Mouse (Mus musculus): ENCODE measurements around the gene Nol9. TPM values are rescaled to one million over a fixed set of nuclear protein-coding genes. Genes with fewer than 3 reads are reported as not detected.

Nol9 gene
- 10 to 100 TPM; 10.2 to 11.9 TPM for total RNA-seq (2021)
- long read RNA-seq, experiment 1, transcript Nol9-201 (12 exons, 3,722 nt), result major isoform, 8 of 10 reads
- long read RNA-seq, experiment 1, partial matches to known transcripts, result 1 of 10 reads
- long read RNA-seq, experiment 1, other reads (novel, unspliced or antisense), result 0 of 10 reads
- long read RNA-seq, experiment 2, transcript Nol9-201 (12 exons, 3,722 nt), result major isoform, 6 of 7 reads
- long read RNA-seq, experiment 2, partial matches to known transcripts, result 0 of 7 reads
- long read RNA-seq, experiment 2, other reads (novel, unspliced or antisense), result 1 of 7 reads

DNA sequence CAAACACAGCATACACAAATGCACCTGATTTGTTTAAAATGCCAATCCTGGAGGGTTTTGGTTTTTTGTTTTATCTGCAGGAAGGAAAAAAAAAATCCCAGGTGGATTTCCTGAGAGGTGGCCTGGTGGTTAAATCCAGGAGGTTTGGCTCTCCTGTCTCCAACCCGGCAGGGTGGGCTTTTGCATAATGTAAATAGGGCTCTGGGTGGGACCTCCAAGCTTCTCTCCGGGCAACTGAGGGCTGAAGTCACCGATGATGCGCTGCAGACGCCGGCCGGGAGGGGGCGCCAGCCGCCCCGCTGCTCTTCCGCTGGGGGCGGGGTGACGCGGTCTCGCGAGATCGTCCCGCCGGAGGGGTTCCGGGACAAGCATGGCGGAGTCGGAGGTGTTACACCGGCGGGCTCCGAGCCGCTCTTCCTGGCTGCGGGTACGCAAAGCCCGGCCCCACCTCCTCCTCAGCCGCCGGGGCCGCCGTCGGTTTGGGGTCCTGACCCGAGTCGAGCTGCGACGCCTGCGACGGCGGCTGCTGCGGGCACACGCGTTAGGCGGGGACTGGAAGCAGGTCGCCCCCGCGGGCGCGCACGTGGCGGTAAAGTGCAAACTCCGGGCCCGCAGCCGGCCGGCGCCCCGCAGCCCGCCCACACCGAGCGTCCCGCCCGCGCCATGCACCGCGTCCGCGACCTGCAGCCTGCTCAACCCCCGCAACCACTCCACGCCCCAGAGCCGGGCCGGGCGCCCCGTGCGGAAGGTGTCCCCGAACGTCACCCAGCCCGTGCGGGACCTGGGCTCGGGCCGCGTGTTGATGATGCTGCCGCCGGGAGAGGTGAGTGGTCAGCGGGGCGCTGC lies at the start of gene Nol9:
Nol9 (plus strand) TSS at position 337 of the 846 bp plus-strand sequence.
- peak; percentile 93 to 97 for DNase-seq

DNA sequence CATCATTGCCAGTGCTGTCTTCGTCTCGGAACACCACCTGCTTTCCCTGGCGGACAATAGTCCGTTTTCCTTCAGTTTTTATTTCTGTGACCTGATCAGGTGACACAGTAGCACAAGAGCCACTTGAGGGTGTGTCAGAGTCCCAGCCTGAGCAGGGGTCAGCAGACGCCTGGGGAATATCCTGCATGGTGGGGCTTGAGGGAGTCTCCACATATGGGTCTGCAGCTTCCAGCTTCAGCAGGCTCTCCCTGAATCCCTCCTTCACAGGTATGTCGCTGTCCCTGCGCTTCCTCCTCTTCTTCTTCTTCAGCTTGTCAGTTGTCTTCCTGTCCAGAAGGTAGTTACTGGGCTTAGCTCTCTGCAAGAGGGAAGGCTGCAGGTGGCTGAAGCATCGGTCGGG lies 47.0 kb upstream of the Nol9 start:
- DNase-seq, result no peak

DNA sequence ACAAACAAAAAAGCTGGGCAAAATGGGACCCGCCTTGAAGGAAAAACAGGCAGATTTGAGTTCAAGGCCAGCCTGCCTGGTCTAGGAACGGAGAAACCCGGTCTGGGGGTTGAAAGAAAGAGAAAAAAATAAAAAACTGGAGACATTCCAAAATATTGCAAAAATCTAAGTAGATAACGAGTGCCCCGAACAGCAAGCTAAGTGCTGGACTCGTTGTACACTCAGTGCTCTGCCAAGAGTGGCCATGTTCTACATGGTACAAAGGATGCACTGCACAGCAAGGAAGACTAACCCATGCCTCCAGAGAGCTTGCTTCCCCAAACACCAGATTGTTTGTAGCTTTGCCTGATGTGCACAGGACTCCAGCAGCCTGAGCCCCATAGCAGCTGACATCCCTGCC lies 46.1 kb upstream of the Nol9 start:
- no peak for DNase-seq

DNA sequence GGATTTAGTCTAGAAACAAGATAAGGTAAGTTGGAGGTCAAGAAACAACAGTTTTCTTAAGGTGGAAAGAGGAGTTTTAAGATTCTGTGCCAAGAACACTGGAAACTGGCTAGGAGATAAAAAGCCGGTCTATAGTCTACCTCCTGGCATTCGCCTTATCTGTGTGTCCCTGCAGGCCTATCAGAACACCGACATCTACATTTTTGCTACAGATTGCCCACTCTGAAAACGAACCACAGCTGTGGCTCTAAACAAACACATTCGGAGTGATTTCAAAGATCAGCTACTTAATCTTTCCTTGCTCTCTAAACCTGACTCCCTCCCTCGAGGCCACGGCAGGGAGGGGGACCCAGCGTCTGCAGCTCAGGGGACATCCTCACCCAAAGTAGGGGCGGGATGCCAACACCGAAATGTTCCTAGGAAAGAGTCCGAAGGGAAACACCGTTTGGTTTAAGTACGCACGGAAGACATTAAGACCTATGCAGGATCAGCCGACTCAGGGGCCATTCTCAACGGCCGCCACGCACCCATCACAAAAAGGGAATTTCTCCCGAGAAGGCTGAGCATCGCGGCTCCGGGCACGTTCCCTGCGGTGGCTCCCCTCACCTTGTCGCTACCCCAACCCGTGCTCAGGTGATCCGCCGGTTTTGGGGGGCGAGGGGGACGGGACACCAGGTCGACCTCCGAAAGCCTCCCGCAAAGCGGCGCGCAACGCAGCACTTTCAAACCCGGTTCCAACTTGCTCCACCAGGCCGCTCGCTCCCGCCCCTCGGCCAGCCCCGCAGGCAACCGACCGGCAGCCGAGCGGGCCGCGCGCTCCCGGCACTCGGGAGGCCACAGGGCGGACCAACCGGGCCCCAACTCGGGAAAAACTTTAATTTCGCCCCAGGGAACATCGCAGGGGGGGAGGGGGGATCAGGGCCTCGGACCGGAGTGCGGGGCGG lies 44.6 kb upstream of the Nol9 start:
- peak; percentile 39 to 50 for DNase-seq

DNA sequence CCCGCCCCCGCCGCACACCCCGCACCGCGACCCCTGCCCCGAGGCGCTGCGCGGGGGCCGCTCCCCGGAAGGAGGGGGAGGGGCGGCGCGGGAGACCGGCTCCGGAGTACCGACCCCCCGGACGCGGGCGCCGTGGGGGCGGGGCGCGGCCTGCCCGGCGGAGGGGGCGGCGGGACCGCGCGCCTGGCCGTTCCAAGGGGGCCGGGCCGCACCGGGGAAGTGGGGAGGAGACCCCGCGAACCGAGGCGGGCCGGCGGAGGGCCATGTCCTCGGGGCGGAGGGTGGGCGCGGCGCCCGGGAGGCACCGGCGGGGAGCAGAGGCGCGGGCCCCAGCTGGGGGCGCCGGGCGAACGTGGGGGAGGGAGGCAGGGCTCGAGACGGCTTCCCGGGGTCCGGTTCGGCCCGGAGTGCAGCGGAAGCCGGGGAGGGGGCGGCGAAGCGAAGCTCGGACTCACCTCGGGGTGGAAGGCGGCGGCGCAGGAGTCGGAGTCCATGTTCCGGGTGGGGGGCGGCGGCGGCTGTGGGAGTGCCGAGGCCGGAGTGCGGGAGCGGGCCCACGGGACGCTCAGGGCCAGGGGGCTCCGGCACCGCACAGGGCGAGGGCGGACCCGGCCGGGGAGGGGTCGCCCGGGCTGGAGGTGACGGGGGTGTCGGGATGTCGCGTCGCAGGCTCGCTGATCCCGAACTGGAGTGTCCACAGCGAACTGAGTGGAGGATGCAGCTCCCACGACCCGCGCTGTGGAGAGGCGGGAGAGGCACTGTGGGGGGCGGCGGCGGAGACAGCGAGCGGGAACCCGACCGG lies 43.5 kb upstream of the Nol9 start:
- DNase-seq, result peak in 1 of 2 experiments; percentile 37

DNA sequence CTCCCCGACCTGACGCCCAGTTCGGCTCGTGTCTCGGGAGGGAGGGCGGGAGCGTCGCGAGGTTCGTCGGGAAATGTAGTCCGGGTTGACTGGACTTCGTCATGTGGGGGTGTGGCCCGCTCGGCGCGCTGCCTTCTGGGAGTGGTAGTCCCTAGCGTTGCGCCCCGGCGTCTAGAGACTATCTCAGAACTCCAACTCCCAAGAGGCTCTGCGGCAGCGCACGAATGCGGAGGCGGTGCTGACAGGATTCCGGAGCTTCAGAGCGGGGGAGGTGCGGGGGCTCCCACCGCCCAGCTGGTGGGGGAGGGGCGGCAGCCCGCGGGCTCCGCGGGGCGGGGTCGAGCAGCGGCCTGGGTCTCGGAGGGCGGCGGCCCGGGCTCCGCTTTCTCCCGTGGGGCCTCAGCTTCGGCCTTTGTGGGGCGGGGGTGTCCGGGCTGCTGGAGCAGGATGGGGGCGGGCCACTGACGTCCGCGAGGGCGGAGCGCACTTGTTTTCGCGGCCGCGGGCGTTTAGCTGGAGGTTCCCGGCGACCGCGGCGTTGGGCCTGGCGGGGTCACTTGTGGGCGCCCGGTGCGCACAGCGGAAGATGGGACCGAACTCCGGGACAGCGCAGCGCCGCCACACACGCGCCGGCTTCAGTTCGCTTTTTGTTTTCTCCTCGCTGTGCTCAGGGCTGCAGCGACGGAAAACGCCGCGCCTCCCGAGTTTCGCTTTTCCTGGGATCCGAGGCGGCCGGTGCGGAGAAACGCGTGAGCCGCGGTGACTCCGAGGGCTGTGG lies 42.8 kb upstream of the Nol9 start, which contains the start of gene Phf13:
Phf13 (minus strand) TSS at position 86 of the 778 bp plus-strand sequence.
- peak; percentile 99 for DNase-seq

DNA sequence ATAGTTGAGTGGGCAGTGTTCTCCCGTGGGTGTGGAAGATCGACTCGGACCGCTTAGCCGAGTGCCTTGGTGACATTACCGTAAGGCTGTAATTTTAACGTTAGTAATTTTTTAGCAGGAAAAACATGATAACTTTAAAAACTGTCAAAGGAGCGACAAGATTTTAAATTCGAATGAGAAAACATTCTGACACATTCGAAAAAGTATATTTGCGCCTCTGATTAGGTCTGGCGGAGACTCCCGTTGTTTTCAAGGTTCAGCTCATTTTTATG lies 42.2 kb upstream of the Nol9 start:
- no peak for DNase-seq

DNA sequence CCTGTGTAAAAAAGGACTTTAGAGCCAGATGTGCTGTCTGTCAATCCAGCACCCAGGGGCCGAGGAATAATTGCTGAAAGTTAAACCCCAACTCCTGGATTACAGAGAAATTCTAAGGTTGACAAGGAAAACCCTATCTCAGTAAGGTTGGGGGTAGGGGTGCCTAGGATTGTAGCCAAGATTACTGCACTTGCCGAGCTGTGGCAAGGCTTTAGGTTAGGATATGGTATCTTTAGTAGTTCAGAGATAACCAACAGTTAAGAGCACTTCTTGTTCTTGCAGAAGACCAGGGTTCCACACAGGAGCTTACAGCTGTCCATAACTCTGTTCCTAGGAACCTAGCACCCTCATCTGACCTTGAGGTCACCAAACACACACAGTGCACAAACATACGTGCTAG lies 41.4 kb upstream of the Nol9 start:
- no peak for DNase-seq

DNA sequence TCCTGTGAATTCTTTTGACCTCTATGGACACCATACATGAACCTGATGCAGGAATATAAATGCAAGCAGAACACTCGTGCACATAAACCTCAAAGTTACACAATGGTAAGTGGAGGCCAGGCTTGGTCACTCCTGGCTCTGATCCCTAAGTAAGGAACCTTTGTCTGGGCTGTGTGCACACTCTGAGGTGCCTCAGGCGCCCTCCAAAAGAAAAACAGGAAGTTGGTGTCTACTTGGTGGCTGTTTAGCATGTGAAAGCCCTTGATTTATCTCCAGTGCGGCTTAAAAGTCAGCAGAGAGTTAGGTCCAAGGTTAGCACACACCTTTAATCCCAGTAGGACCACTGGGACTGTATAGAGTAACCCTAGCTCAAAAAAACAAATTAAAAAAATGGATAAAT lies 39.6 kb upstream of the Nol9 start:
- no peak for DNase-seq

DNA sequence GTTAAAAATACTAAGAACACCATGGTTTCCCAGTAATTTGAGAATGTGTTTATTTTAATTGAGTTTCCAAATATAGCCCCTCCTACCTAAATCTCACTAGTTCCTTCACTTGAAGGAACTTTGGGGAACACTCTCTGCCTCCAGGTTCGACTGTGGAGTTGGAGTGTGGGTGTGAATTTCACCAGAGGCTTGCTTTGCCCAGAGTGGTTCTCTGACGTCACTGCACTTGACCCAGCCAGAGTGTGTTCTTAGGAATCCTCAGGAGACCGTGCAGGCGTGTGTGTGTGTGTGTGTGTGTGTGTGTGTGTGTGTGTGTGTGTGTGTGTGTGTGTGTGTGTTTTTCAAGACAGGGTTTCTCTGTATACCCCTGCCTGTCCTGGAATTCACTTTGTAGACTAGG lies 38.2 kb upstream of the Nol9 start:
- no peak for DNase-seq

DNA sequence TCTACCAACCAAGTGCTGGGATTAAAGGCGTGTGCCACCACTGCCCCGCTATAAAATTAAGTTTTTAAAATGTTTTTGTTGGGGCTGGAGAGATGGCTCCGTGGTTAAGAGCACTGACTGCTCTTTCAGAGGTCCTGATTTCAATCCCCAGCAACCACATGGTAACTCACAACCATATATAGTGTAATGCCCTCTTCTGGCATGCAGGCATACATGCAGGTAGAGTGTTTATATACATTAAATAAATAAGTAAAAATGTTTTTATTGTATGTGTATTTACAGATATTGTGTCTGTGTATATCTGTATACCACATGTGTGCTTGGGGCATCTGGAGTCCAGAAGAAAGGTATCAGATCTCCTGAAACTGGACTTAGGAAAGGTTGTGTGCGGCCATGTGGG lies 37.8 kb upstream of the Nol9 start:
- no peak for DNase-seq

DNA sequence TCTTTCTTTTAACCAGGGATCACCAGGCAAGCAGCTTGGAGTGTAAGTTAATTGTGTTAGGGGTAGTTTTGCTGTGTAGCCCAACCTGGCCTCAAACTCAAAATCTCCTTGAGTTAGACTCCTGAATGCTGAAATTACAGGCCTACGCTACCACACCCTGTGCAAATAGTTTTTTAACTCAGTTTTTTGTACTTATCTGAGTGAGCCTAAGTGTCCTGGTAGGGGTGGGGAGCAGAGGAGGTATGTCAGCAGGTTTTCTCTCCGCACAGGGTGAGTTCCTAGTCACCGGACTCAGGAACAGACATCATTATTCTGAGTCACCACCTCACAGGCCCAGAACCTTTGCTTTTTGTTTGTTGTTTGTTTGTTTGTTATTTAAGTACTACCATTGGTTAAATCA lies 37.1 kb upstream of the Nol9 start:
- no peak for DNase-seq

DNA sequence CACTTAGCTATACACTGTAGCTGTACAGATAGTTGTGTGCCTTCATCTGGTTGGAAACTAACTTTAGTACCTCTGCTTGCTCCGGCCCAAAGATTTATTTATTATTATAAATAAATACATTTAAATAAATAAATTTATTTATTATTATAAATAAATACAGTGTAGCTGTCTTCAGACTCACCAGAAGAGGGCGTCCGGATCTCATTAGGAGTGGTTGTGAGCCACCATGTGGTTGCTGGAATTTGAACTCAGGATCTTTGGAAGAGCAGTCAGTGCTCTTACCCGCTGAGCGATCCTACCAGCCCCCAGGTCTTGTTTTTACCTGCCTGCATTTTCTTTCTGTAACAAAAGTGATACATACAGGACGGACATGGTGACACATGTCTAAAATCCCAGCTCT lies 33.0 kb upstream of the Nol9 start:
- no peak for DNase-seq

DNA sequence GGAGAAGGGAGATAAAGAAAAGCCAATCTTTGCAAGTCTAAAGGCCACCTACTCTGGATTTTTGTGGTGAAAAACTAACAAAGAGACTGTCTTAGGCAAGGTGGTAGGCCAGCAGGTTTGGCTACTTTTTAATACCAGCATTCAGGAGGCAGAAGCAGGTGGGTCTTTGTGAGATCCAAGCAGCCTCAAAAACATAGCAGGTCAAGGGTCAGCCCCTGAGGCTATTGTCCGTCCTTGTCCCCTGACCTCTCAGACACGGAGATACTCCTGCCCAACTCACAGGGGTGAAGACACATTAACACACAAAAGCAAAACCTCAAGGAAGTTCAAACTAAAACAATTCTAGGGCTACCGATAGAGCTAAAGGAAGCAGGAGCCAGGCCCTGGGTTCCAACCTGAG lies 32.3 kb upstream of the Nol9 start:
- no peak for DNase-seq

DNA sequence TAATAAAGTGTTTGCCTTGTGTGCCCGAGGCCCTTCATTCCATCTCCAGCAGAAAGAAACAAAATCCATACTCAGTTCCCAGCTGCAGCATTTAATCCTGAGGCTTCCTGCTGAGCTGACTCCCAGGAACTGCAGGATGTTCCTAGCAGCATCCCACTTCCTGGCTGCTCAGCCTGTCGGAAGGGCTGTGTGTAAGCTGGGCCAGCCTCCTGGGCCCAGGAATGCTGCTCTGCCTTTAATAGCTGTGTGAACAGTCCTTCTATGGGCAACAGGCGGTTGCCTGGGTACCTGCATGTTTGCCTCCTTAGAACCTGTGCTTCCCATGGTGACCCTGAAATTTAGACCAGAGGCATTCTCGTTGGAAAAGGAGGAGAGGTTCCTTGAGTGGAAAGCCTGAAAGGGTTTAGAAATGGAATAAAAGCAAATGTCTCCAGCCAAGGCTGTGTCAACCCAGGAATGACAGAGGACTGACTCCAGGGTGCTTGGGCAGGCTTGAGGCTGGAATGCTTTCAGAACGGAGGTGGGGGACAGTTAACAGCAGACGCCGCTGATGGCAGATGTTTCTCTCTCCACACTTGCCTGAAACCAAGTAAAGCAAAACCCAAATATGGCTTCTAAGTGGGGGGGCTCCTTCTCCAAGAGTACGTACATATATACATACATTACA lies 31.5 kb upstream of the Nol9 start:
- DNase-seq, result peak; percentile 42 to 51

DNA sequence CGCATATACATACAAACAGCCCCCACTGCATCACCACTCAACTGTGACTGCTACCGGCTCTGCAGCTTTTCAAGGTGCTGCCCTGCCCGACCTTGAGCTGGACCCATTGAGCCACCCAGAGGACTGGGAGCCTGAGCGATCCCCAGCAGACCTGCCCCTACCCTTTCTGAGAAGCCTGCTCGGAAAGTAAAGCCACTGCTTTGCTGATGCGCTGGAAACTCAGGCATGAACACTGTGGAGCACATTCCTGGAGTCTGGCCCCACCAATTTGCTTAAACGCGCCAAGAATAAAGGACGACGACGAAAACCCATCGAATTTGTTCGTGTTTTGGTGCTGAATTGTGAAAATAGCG lies 31.0 kb upstream of the Nol9 start:
- no peak for DNase-seq

DNA sequence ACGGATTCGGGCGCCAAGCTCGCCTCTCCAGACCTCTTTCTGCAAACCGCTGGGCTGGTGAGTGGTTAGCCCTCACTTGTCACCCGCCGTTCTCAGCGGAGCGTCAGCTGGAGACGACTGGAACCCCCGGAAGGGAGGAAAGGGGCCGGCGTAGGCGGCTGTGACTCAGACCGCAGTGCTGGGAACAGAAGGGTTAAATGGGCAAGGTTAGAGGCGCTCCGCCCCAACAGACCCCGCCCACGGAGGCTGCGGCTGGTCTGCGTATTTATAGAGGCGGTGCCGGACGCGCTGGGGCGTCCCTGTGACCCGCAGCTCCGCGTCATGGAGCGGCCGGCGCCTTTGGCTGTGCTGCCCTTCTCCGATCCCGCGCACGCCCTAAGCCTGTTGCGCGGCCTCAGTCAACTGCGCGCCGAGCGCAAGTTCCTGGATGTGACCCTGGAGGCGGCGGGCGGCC lies 30.5 kb upstream of the Nol9 start, which contains the start of gene Klhl21:
Klhl21 (plus strand) TSS at position 182 of the 454 bp plus-strand sequence.
- DNase-seq, result peak; percentile 97

DNA sequence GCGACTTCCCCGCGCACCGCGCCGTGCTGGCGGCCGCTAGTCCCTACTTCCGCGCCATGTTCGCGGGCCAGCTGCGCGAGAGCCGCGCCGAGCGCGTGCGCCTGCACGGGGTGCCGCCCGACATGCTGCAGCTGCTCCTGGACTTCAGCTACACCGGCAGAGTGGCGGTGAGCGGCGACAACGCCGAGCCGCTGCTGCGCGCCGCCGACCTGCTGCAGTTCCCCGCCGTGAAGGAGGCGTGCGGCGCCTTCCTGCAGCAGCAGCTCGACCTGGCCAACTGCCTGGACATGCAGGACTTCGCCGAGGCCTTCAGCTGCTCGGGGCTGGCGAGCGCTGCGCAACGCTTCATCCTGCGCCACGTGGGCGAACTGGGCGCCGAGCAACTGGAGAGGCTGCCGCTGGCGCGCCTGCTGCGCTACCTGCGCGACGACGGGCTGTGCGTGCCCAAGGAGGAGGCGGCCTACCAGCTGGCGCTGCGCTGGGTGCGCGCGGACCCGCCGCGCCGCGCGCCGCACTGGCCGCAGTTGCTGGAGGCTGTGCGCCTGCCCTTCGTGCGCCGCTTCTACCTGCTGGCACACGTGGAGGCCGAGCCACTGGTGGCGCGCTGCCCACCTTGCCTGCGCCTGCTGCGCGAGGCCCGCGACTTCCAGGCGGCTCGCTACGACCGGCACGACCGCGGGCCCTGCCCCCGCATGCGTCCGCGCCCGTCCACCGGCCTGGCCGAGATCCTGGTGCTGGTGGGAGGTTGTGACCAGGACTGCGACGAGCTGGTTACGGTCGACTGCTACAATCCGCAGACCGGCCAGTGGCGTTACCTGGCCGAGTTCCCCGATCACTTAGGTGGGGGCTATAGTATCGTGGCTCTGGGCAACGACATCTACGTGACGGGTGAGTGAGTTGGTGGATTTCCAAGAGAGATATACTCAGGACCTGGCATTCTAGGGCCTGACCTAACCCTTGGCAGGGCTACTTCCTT lies 29.8 kb upstream of the Nol9 start:
- DNase-seq, result peak; percentile 66 to 75

DNA sequence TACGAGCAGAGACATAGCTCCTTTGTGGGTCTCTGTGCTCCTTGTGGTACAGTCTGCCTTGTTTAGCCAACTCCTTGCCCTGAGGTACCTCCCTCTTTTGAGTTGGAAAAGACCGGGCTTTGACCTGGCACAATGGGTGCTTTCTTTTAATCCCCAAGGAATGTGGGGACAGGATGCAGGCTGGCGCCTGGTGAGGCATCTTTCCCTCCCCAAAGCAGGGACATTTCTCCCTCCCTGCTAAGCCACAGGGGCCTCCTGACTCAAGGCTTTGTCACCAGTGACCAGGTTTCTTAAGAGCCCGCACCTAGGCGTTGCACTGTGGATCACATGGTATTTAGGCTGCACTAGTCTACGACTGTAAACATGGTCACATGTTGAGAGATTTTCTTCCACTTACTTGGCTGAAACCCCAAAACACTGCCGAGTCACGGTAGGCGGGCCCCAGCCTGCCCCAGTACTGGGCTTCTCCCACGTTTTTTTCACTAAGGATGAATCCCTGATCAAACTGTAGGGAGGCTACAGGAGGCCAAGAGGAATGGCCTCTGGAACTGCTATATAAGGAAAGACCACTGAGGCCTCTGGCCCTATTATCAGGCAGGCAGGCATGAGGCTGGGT lies 28.9 kb upstream of the Nol9 start:
- DNase-seq, result peak; percentile 75 to 78
